Mouse (Mus musculus) embryonic fibroblast, embryonic 13.5 days (primary cell): ENCODE measurements around the gene Cep128. TPM values are rescaled to one million over a fixed set of nuclear protein-coding genes. Genes with fewer than 3 reads are reported as not detected.

ENCODE experiments used
- H3K27ac ChIP-seq: 2 replicates; pipeline ENCODE4 v1.5.1; 2012; ENCODE audit warnings: low read length, control low read depth, inconsistent platforms; ENCODE audit not compliant: insufficient read depth
- H3K4me1 ChIP-seq: 2 replicates; pipeline ENCODE4 v1.6.1; 2011; ENCODE audit warnings: low read length; ENCODE audit not compliant: control insufficient read depth, insufficient read depth
- H3K4me3 ChIP-seq: 2 replicates; pipeline ENCODE4 v1.5.1; 2011; ENCODE audit warnings: mild to moderate bottlenecking, control low read depth, low read length; ENCODE audit not compliant: insufficient read depth
- CTCF ChIP-seq: IDR thresholded peaks from 2 replicates; pipeline ENCODE4 v1.5.1; 2011; ENCODE audit warnings: mild to moderate bottlenecking, control low read depth, low read length, moderate library complexity, borderline replicate concordance; ENCODE audit not compliant: insufficient read depth
- POLR2A ChIP-seq: IDR thresholded peaks from 2 replicates; pipeline ENCODE4 v1.6.1; 2011; ENCODE audit warnings: low read depth, mild to moderate bottlenecking, control low read depth, low read length, moderate library complexity
- polyA plus RNA-seq: library from polyadenylated mRNA; stranded (reverse); fragments of >200 nt; gene quantifications from 2 replicates; pipeline ENCODE4 v1.2.4, GENCODE M21; 2011; ENCODE audit warnings: low read depth; ENCODE audit not compliant: missing spikeins, insufficient read length

The Cep128 gene
- polyA plus RNA-seq, result 9.9 and 10.1 TPM in 2 replicates

GRCm38 (mm10) chr12:91384281-91385017 is at the start of gene Cep128, which contains the start of gene Tshr:
Gene Cep128 (minus strand): TSS chr12:91384409.
Gene Tshr (plus strand): TSS chr12:91384563.
- peak within 1 kb of the TSS; percentile 66 for H3K4me3 ChIP-seq
- no peak for TF ChIP-seq CTCF
- peak; percentile 34 for TF ChIP-seq POLR2A
- no peaks in the 10 kb centered on the region for H3K4me1 ChIP-seq
- H3K27ac ChIP-seq, result no peak within 1 kb of the TSS

DNA sequence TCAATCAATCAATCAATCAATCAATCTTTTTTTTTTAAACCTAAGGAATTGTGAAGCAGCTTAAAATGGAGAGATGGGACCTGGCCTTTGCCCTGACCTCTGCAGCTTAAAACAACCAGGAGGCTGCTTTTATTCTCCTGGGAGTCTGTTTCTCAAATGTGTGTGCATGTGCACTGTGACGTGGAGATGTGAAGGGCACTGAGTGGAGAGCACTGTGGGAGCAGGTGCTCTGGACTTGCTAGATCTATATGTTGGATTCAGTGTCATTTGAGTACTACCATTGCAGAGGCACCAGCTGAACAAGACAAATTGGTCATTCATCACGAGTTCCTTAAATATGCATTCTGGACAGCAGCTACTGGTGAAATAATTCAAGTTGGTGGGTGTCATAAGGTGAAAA is 42.9 kb upstream of the Cep128 start:
- H3K27ac ChIP-seq, result no peak overlapping the region
- H3K4me1 ChIP-seq, result no peaks in the 10 kb centered on the region
- TF ChIP-seq CTCF (no peak), POLR2A (no peak)
- no peak overlapping the region for H3K4me3 ChIP-seq

- Histone ChIP-seq H3K27ac (no peak overlapping the region), H3K4me3 (no peak overlapping the region)
- TF ChIP-seq POLR2A (no peak), CTCF (no peak)
Observed at GRCm38 (mm10) chr12:91426499-91426898, 42.3 kb upstream of the Cep128 start.

DNA sequence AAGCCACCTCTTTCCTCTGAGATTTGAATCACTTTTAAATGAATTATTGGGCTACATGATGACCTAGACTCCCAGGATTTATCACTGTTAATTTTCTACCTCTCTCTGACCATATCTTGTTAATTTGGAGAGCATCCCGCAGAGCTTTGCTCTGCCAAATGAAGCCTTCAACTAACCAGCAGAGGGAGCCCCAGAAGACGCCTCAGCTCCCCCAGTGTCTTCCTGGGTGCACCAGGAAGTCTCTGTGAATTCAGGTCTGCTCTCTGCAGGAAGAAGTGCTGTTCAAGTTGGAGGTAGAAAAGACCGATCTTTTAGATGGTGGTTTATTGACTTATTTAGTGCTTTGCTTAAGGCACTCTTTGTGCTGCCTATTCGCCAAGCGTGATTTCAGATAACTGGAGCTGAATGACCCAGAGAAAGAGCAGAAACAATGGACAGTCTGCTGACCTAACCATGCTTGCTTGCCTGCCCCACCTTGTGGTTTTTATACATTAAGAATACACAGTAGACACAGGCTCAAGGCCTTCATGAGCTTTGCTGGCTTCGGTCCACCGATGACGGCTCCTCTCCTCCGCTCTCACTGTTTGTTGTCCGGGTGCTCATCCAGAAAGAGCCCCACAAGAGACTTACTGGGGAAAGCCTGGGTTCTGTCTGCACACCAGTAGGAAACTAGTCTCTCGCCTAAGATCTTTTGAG is 39.1 kb upstream of the Cep128 start:
- TF ChIP-seq POLR2A (no peak), CTCF (no peak)
- H3K4me1 ChIP-seq, result no peaks in the 10 kb centered on the region
- H3K4me3 ChIP-seq, result no peak overlapping the region
- no peak overlapping the region for H3K27ac ChIP-seq

More at GRCm38 (mm10) chr12:91426499-91426898, 42.3 kb upstream of the Cep128 start:
- H3K4me1 ChIP-seq, result no peaks in the 10 kb centered on the region

- H3K4me1 ChIP-seq, result no peaks in the 10 kb centered on the region
- no peak overlapping the region for H3K4me3 ChIP-seq
- TF ChIP-seq POLR2A (no peak), CTCF (no peak)
- no peak overlapping the region for H3K27ac ChIP-seq
Observed at GRCm38 (mm10) chr12:91421272-91421671, 37.1 kb upstream of the Cep128 start.

DNA sequence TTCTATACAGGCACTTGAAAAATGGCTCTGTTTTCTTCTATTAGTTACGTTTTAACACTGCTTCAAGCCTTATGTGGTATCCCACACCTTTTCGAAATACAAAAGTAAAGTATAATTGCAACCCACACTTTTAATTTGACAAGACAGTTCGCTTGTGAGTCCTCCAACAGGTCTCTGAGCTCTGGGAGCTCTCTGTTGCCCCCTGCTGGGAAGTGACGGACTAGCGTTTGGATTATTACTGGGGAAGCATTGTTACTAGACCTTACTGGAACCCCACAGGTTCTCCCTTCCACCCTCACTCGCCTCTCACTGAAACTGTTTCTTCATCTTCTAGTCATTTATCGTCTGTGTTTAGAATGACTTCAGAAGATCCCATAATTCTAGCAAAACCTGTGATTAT is 34.6 kb upstream of the Cep128 start:
- TF ChIP-seq POLR2A, result no peak
- TF ChIP-seq CTCF, result no peak
- H3K4me1 ChIP-seq, result no peaks in the 10 kb centered on the region
- H3K4me3 ChIP-seq, result no peak overlapping the region
- no peak overlapping the region for H3K27ac ChIP-seq

- no peaks in the 10 kb centered on the region for H3K4me1 ChIP-seq
- H3K27ac ChIP-seq, result no peak overlapping the region
- no peak overlapping the region for H3K4me3 ChIP-seq
- TF ChIP-seq CTCF, result no peak
- TF ChIP-seq POLR2A, result no peak
Observed at GRCm38 (mm10) chr12:91416828-91417227, 32.6 kb upstream of the Cep128 start.

GRCm38 (mm10) chr12:91415112-91415511 is 30.9 kb upstream of the Cep128 start:
- Histone ChIP-seq H3K27ac (no peak overlapping the region), H3K4me1 (no peaks in the 10 kb centered on the region), H3K4me3 (no peak overlapping the region)
- TF ChIP-seq CTCF, result no peak
- no peak for TF ChIP-seq POLR2A

DNA sequence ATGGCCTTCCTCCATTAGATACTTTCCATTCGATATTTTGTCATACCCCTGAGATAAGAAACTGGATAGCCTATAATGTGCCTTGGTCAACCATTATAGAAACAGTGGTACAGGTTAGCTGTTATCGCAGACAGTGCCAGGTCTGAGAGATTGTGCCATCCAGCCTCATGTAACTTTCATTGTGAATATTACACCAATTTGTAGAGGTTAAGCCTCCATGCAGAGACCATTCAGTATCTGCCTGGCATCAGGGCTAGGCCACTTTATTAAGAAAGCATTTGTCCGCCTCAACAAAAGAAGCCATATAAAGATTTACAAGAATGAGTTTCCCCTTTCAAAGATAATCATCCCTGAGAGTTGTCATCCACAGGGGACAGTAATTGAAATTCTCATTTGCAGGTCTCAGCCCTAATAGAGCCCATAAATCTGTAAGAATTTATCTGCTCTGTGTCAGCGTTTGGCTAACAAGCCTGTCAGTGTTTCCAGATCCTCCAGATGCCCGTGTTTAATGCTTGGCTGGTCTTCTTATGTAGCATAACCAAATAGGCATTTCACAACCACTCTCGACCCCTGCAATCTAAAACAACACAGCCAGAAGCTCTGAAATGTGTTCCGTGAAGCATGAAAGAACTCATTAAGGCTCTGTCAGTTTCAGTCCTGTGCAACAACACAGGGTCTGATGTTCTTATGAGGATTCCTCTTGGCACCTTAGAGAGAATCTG is 28.4 kb upstream of the Cep128 start:
- H3K4me1 ChIP-seq, result no peaks in the 10 kb centered on the region
- no peak overlapping the region for H3K4me3 ChIP-seq
- no peak overlapping the region for H3K27ac ChIP-seq
- TF ChIP-seq POLR2A (no peak), CTCF (no peak)

- Histone ChIP-seq H3K4me1 (no peaks in the 10 kb centered on the region), H3K27ac (no peak overlapping the region), H3K4me3 (no peak overlapping the region)
- TF ChIP-seq CTCF (no peak), POLR2A (no peak)
Observed at GRCm38 (mm10) chr12:91410306-91410705, 26.1 kb upstream of the Cep128 start.
